Mouse (Mus musculus) CH12.LX (cell line): Measurements from ENCODE around the gene Mlxipl.

Experiments used
- BHLHE40 ChIP-seq: IDR thresholded peaks from 2 replicates; pipeline ENCODE4 v1.6.1; 2011; ENCODE audit warnings: mild to moderate bottlenecking, low read depth, low read length, improper control_type of control experiment
- CHD2 ChIP-seq: IDR thresholded peaks from 2 replicates; pipeline ENCODE4 v1.6.1; 2011; ENCODE audit warnings: low read length, improper control_type of control experiment
- CTCF ChIP-seq, 2 experiments: IDR thresholded peaks in 1 of 2; conservative IDR thresholded peaks in 1 of 2; 2 replicates each; pipeline ENCODE4 v1.5.1; 2011 to 2012; ENCODE audit warnings: low read depth in 2 of 2, low read length in 2 of 2, improper control_type of control experiment in 1 of 2, inconsistent platforms in 1 of 2, mild to moderate bottlenecking in 1 of 2, moderate library complexity in 1 of 2
- ETS1 ChIP-seq: conservative IDR thresholded peaks from 2 replicates; pipeline ENCODE4 v1.6.1; 2012; ENCODE audit warnings: low read depth, mild to moderate bottlenecking, inconsistent platforms, low read length, improper control_type of control experiment, moderate library complexity
- MYC ChIP-seq: IDR thresholded peaks from 2 replicates; pipeline ENCODE4 v1.6.1; 2011; ENCODE audit warnings: low read depth, mild to moderate bottlenecking, improper control_type of control experiment, low read length
- NRF1 ChIP-seq: IDR thresholded peaks from 2 replicates; pipeline ENCODE4 v1.6.1; 2014; ENCODE audit warnings: low read depth, mild to moderate bottlenecking, inconsistent platforms, low read length, improper control_type of control experiment, moderate library complexity
- PAX5 ChIP-seq: IDR thresholded peaks from 2 replicates; pipeline ENCODE4 v1.6.1; 2012; ENCODE audit warnings: low read length, inconsistent platforms, mixed read lengths
- POLR2A ChIP-seq: IDR thresholded peaks from 2 replicates; pipeline ENCODE4 v1.6.1; 2011; ENCODE audit warnings: low read depth, mild to moderate bottlenecking, improper control_type of control experiment, low read length
- POLR2AphosphoS2 ChIP-seq: IDR thresholded peaks from 2 replicates; pipeline ENCODE4 v1.6.1; 2011; ENCODE audit warnings: low read depth, low read length, improper control_type of control experiment
- TCF12 ChIP-seq: IDR thresholded peaks from 2 replicates; pipeline ENCODE4 v1.6.1; 2014; ENCODE audit warnings: low read depth, mild to moderate bottlenecking, inconsistent platforms, low read length, improper control_type of control experiment

GRCm38 (mm10) chr5:135078482-135078810 lies 11.2 kb upstream of the Mlxipl start:
- TF ChIP-seq CHD2, result no peak
- 0 out of 2 replicates have a peak, but pooled peaks have one; percentile 2 for TF ChIP-seq TCF12
- TF ChIP-seq BHLHE40, result no peak
- TF ChIP-seq MYC, result no peak
- no peak for TF ChIP-seq POLR2A
- TF ChIP-seq CTCF (conservative IDR thresholded peaks at IDR 0.05 in 1 of 2, IDR thresholded peaks at IDR 0.05 in 1 of 2; ENCODE audit: low read depth in 2 of 2, low read length in 2 of 2), result no peak
- no peak for TF ChIP-seq NRF1
- TF ChIP-seq POLR2AphosphoS2, result no peak
- TF ChIP-seq PAX5, result no peak
- no peak for TF ChIP-seq ETS1
